Mouse (Mus musculus) hematopoietic multipotent progenitor cell, adult 10-12 weeks (in vitro differentiated cells): ENCODE results near the gene Lin28b. TPM values are rescaled to one million over a fixed set of nuclear protein-coding genes. Genes with fewer than 3 reads are reported as not detected.

Source experiments
- polyA plus RNA-seq: library from polyadenylated mRNA; stranded (reverse); fragments of >175 nt; gene quantifications from 2 replicates; pipeline ENCODE4 v1.2.3, GENCODE M21; 2012; ENCODE audit warnings: low replicate concordance

The Lin28b gene
- polyA plus RNA-seq, result not detected in 2 replicates

GRCm38 (mm10) chr10:45485761-45486602, at the start of gene Lin28b:
Lin28b (minus strand) TSS chr10:45486395.

GRCm38 (mm10) chr10:45335434-45336422, 150.5 kb downstream of the Lin28b start, which contains the start of gene Bves:
Bves (plus strand) TSS chr10:45335772.

Other genes starting within 250 kb of the Lin28b start
- not detected in 2 replicates for gene Bves, start 150.6 kb downstream of the Lin28b start, polyA plus RNA-seq
- gene Hace1, start 91.4 kb upstream of the Lin28b start, polyA plus RNA-seq, result 2.4 and 2.9 TPM in 2 replicates